Mouse (Mus musculus) kidney, adult 2 months (tissue): Measurements from ENCODE around the gene Cr2. TPM values are rescaled to one million over a fixed set of nuclear protein-coding genes. Genes with fewer than 3 reads are reported as not detected.
A peak's percentile ranks its signal among the peaks of the same experiment; 100 is the strongest.

ENCODE experiments used
- DNase-seq: peaks from one replicate; pipeline ENCODE4 v3.0.0; 2021
- H3K27ac ChIP-seq: fragments of 200-500 bp; 2 replicates; pipeline ENCODE4 v1.5.1; 2012; ENCODE audit warnings: low read depth, low read length, control low read depth, inconsistent platforms; ENCODE audit not compliant: insufficient read depth
- H3K27me3 ChIP-seq: fragments of 200-500 bp; replicated peaks from 2 replicates; pipeline ENCODE4 v1.6.1; 2012; ENCODE audit warnings: mild to moderate bottlenecking, moderate library complexity, low read length, inconsistent platforms; ENCODE audit not compliant: control insufficient read depth, insufficient read depth
- H3K36me3 ChIP-seq: fragments of 200-500 bp; 2 replicates; pipeline ENCODE4 v1.6.1; 2012; ENCODE audit warnings: mild to moderate bottlenecking, moderate library complexity, low read length, inconsistent platforms; ENCODE audit not compliant: control insufficient read depth, insufficient read depth
- H3K4me1 ChIP-seq: fragments of 200-500 bp; 2 replicates; pipeline ENCODE4 v1.6.1; 2011; ENCODE audit warnings: low read length; ENCODE audit not compliant: control insufficient read depth, insufficient read depth
- H3K4me3 ChIP-seq: fragments of 200-500 bp; 2 replicates; pipeline ENCODE4 v1.5.1; 2011; ENCODE audit warnings: mild to moderate bottlenecking, low read depth, low read length, control low read depth; ENCODE audit not compliant: insufficient read depth
- CTCF ChIP-seq: fragments of 200-500 bp; conservative IDR thresholded peaks from 2 replicates; pipeline ENCODE4 v1.5.1; 2011; ENCODE audit warnings: low read depth, mild to moderate bottlenecking, control low read depth, low read length, moderate library complexity, mixed read lengths; ENCODE audit not compliant: insufficient read depth, insufficient read length
- POLR2A ChIP-seq: fragments of 200-500 bp; IDR thresholded peaks from one replicate; pipeline ENCODE4 v1.6.1; 2011; ENCODE audit warnings: low read depth, low read length, control low read depth
- WGBS: fragments of 180-500 bp; shearing (Covaris S2); methylation state at CpG from one replicate; pipeline ENCODE4 v1.1.7; 2018; 5-methylcytosine and 5-hydroxymethylcytosine counted together
- polyA plus RNA-seq: library from polyadenylated mRNA; depleted of rRNA; stranded (reverse); fragments of >200 nt; gene quantifications from 2 replicates; pipeline ENCODE4 v1.2.3, GENCODE M21; 2012; rRNA removed

The Cr2 gene
- polyA plus RNA-seq, 1 experiment = 2.4 TPM

DNA sequence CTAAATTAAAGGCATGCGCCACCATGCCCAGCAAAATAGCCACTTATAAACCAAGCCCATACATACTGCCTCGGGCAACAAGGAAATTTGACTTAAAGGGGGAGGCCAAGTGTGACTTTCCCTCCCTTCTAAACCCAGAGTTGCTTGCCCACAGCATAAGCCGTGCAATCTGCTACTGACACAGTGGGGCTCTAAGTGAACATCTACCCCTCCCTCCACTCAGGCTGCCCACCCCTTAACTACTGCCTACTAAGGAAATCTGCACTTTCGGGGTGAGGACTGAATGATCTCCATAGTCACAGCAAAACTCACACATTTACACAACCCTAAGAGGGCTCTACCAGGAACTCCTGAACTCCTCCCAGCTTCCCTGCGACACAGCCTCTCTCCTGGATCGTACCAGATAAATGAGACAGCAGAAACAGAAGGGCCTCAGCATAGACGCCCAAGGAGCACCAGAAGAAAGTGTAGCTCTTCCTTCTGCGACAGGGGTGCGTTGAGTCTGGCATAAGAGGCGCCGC is 84.8 kb downstream of the Cr2 start:
- Histone ChIP-seq H3K36me3 (no peaks in the 10 kb centered on the region), H3K27me3 (no peaks in the 10 kb centered on the region), H3K4me3 (peak overlapping the region; percentile 54), H3K27ac (peak overlapping the region; percentile 4; the same call in 1 of the 2 replicates), H3K4me1 (peaks cover 2% of the 10 kb centered on the region; the same call in 1 of the 2 replicates)
- no peak for TF ChIP-seq POLR2A
- no peak for TF ChIP-seq CTCF
- 17% methylated on average over 11 of the region's 11 CpGs for WGBS
- DNase-seq = no peak

Other genes starting within 250 kb of the Cr2 start
- 33.9 and 37.5 TPM in 2 replicates for gene Cd34, start 237.9 kb downstream of the Cr2 start, polyA plus RNA-seq
- gene Cd46, start 84.5 kb downstream of the Cr2 start, polyA plus RNA-seq = 0.70 and 0.76 TPM in 2 replicates
- 54.1 and 83.6 TPM in 2 replicates for gene Cr1l, start 45.1 kb downstream of the Cr2 start, polyA plus RNA-seq